Mouse (Mus musculus) left cerebral cortex, adult 9 months (tissue): ENCODE results near the gene Rfx2.

Experiments
- DNase-seq, 2 experiments: peaks; one replicate each; pipeline ENCODE4 v3.0.0; 2022; ENCODE audit warnings: low spot score in 2 of 2

The Rfx2 gene

GRCm38 (mm10) chr17:56832918-56833317 is 2.1 kb upstream of the Rfx2 start:
- DNase-seq: no peak

GRCm38 (mm10) chr17:56831111-56831816 is 451 bp upstream of the Rfx2 start:
- peak; percentile 95 to 99 for DNase-seq

DNA sequence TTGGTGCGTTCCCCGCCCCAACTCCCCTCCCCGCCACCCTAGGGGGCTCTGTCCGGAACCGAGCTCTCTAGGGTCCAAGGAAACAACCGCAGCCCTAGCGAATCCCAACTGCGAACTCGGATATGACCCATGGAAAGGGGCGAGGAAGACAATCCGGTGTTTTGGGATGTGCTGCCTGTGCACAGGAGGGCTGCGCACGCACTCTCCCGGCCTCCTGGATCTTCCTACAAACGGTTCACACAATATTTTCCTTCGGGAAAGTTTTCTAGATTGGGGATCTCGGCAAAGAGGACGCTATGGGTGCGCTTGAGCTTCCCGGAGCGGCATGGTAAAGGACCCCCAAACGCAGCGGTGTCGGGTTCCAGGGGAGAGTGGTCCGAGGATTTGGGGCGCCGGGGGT is 1.0 kb downstream of the Rfx2 start:
- no peak for DNase-seq

GRCm38 (mm10) chr17:56829171-56829570 is 1.6 kb downstream of the Rfx2 start:
- DNase-seq: no peak

- DNase-seq: peak in 1 of 2 experiments; percentile 28
Measured at GRCm38 (mm10) chr17:56826718-56827117, 4.1 kb downstream of the Rfx2 start.

DNA sequence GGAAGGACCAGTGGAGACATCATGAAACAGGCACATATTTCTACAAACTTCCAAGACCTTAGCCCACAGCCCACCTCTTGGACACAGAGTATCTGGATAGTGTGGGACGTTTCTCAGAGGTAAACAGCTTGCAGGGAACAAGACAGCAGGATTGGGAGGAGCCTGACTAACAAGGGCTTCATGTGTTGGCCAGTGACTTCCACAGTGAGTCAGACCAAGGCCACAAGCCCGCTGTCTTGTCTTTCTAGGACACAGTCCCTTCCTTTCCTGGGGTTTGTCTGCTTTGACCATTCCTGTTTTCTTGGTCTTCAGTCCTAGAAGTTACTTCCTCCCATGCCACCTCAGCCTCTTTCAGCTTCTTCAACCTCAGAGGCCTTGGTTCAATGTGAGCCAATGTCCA is 7.5 kb downstream of the Rfx2 start:
- no peak for DNase-seq

DNA sequence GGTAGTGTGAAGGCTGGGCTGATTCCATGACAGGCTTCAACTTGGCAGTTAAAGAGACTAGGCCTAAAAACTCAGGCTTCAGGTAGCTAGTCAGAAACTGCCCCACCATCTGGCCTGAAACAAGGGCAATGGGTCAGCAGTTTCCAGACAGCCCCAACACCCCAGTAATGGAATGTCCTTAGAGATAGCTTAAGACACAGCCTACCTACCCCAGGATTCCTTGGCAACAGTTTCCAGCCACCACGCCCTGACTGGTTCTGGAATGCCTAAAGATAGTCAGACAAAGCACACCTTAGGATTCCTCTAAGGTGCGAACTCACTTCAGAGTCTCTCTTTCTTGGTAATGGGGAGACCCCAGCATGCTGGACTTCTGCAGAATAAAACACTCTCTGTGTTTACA is 8.4 kb downstream of the Rfx2 start:
- DNase-seq: no peak

DNA sequence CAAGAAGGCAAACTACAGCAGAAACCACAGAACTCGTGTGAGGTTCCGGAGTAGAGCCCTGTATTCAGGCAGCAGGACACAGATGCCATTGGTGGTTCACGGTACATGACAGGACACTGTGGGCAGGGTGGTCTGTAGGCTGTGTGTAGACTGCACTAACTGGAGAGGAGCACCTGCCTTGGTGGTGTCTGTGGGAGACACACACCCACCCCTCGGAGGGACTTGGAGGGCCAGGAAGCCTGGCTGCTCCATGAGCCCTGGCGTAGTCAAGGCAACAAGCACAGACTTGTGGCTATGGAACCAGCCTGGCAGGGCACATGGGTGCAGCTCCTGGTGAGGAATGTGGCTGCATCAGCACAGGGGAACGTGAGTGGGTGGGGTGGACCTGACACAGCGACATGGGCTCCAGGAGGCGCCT is 11.1 kb downstream of the Rfx2 start:
- peak in 1 of 2 experiments; percentile 31 for DNase-seq

- DNase-seq: no peak
Measured at GRCm38 (mm10) chr17:56819032-56819545, 11.7 kb downstream of the Rfx2 start.

DNA sequence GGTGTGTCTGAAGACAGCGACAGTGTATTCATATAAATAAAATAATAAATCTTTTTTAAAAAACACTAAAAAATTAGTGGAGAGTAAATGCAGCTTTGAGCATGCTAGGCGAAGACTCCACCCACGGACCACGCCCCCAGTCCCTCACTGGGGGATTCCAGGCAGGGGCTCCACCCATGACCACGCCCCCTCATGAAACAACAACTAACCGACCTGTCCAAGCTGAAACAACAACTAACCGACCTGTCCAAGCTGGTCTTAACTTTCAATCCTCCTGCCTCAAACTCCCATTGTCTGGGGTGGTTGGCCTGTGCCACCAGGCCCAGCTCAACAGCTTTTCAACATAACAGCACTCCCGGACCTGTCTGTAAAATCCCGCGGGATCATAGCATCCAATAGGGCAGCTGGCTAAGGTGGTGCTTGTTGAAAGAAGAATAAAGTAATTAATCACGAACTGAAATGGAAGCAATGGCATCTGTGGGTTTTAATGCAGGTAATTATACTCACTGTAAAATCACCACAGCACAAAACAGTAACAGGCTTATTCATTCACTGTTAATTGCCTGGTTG is 12.7 kb downstream of the Rfx2 start:
- no peak for DNase-seq

- DNase-seq: no peak
Measured at GRCm38 (mm10) chr17:56815057-56815345, 15.8 kb downstream of the Rfx2 start.

- DNase-seq: peak; percentile 42 to 74
Measured at GRCm38 (mm10) chr17:56814316-56815056, 16.3 kb downstream of the Rfx2 start.

DNA sequence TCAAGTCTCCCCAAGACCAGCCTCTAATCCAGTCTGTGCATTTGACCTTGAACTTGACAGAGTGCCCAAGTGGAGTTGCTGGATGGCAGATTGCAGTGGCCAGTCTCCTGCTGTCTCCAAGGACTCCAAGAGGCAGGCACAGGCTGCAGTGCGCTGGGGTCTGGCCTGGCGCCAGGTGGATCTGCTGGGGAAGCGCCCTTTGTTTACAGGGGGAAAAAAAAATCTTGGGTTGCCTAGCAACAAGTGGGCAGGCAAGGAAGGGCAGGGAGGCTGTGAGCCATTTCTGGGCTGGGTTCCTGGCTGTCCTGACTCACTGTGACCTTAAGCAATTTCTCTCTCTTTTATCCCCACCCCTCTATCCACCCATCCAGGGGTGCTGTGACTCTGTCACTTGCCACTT is 20.6 kb downstream of the Rfx2 start:
- DNase-seq: peak; percentile 33 to 64

- peak in 1 of 2 experiments; percentile 86 for DNase-seq
Measured at GRCm38 (mm10) chr17:56808518-56808917, 22.3 kb downstream of the Rfx2 start.

GRCm38 (mm10) chr17:56805784-56806183 is 25.0 kb downstream of the Rfx2 start:
- DNase-seq: no peak

GRCm38 (mm10) chr17:56804952-56805351 is 25.9 kb downstream of the Rfx2 start:
- DNase-seq: no peak

DNA sequence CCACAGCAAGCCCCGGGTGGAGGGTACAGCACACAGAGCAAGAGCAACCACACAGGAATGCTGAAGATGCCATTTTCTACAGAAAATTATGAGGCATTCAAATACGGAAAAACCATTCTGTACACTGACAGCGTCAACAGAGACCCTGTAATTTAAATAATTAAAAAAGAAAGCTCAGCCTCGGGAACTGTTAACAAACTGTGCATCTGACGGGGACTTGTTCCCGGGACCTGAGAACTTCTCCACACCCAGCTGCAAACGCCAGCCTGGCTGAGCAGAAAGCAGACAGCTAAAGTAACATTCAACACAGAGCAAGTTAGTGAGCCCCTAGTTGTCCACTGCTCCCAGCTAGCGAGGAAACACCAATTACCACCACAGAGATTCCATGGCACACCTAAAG is 28.7 kb downstream of the Rfx2 start:
- DNase-seq: no peak

DNA sequence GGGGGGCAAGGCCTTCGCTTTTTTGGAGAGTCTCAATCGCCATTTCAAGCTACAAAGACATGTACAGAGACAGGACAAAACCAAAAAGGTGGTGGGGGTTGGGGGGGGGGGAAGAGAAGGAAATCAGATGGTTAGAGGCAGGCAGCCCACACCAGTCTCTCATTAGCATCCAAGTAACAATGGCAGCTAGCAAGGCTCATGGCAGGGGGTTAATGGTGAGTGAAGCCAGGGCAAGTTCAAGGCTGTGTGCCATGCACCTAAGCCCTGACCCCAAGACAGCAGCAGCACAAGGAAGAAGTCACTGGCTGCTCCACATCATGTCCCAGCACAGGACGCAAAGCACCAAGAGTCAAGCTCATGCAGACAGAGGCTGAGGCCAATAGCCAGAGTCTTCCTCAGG is 31.5 kb downstream of the Rfx2 start:
- no peak for DNase-seq

- no peak for DNase-seq
Measured at GRCm38 (mm10) chr17:56793614-56794319, 37.0 kb downstream of the Rfx2 start.

GRCm38 (mm10) chr17:56792588-56792987 is 38.2 kb downstream of the Rfx2 start:
- DNase-seq: no peak

- DNase-seq: no peak
Measured at GRCm38 (mm10) chr17:56789286-56789685, 41.5 kb downstream of the Rfx2 start.

DNA sequence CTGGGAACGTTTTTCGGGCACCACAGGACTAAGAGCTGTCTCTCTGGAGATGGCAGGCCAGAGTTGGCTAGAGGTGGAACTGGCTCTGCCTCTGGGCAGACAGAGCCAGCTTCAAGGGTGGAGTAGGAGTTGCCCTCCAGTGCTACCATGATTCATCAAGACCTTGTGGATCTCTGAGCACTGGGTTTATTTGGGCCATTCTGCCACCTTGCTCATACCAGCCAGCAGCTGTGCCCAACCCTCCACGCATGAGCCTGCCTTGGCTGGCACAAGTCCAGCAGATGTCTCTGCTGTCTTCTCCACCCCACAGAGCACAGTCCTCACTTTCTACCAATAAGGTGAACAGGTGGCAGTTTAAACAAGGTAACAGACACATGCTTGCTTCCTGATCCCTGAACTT is 41.9 kb downstream of the Rfx2 start:
- DNase-seq: no peak
